Mouse (Mus musculus): Measurements from ENCODE around the gene Tmem253.

The Tmem253 gene

GRCm38 (mm10) chr14:52015445-52016100 lies at the start of gene Tmem253:
Gene Tmem253 (plus strand): TSS chr14:52015658.
- DNase-seq, result no peak

DNA sequence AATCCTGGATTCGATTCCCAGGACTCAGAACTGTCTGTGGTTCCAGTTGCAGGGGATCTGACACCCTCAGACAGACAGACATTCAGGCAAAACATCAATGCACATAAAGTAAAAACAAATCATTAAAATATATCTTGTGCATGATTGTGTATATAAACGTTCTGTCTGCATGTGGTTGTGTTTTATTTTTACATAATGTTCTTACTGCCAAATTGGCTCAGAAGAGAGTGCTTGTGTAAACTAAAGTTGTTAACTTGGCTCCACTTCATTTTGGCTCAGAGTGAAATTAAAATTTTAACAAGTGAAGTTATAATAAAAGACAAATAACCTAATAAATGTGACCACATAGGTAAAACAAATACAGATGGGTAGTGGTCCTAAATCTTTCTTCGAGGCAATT lies 48.1 kb upstream of the Tmem253 start:
- DNase-seq, result no peak

DNA sequence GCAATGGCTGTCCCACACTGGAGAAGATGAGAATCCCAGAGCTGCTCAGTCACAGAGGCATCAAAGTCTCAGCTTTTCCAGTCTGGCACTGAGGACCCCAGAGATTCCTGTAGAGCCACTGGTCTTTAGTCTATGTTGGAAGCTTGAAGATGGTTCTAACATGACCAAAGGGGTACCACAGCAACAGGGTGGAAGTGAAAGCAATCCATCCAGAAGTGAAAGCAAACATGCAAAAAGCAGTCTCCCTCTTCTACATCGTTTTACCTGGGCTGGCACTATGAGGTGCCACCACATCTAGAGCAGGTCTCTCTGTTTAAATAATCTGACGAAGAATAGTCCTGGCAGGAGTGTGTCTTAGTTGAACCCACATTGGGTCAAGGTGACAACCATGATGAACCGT lies 36.2 kb upstream of the Tmem253 start:
- DNase-seq, result no peak

GRCm38 (mm10) chr14:51983251-51983650 lies 32.2 kb upstream of the Tmem253 start:
- no peak for DNase-seq

DNA sequence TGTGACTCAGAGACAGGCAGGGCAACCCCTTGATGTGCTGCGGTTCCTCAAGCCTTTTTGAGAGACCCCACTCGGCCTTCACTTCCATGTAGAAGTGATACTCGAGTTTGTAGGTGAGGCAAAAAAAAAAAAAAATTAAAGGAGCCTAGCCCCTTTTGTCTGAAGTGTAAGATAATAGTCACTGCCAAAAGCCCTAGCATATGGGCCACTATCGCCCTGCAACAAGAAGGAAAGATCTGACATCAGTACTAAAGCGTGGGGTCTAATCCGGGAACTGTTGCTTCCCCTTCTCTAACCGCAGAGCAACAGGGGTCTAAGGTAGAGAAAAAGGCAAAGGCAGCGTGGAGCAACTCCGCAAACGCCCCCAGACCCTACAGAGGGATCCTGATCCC lies 31.6 kb upstream of the Tmem253 start:
- DNase-seq, result no peak

GRCm38 (mm10) chr14:51984247-51985231 lies 30.9 kb upstream of the Tmem253 start, which contains the start of gene Arhgef40:
Gene Arhgef40 (plus strand): TSS chr14:51984719.
- peak; percentile 56 to 71 for DNase-seq

- peak; percentile 54 to 60 for DNase-seq
Observed at GRCm38 (mm10) chr14:51985301-51986152, 29.9 kb upstream of the Tmem253 start.

DNA sequence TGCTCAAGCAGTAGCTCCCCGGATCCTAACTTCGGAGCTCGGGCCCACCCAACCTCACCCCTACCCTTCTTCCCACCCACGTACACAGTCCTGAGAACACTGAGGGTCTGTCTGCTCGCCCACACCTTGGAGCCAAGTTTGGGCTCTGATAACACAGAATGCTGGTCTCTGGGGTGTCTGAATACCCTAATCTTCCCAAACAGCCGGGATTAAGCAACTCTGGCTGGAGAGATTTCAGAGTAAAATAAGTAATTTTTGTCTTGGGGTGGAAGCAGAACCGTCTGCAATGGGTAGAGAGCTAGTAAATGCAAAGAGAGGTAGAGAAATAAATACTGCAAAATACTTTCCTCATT lies 29.3 kb upstream of the Tmem253 start:
- DNase-seq, result no peak

DNA sequence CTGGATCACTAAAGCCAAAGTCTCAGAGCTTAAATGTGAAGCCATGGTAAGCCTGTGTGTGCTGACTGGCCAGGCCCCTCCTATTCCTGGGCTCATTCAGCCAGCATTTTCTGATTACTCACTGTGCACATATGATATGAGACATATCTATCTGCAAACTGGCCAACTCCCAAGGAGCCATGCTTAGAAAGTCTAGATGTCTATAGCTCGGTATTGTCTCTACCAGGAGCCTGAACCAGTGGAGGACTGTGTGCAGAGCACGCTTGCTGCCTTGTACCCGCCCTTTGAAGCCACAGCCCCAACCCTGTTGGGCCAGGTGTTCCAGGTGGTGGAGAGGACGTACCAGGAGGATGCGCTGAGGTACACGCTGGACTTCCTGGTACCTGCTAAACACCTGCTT lies 28.3 kb upstream of the Tmem253 start:
- no peak for DNase-seq

- DNase-seq, result no peak
Observed at GRCm38 (mm10) chr14:51988731-51989130, 26.7 kb upstream of the Tmem253 start.

DNA sequence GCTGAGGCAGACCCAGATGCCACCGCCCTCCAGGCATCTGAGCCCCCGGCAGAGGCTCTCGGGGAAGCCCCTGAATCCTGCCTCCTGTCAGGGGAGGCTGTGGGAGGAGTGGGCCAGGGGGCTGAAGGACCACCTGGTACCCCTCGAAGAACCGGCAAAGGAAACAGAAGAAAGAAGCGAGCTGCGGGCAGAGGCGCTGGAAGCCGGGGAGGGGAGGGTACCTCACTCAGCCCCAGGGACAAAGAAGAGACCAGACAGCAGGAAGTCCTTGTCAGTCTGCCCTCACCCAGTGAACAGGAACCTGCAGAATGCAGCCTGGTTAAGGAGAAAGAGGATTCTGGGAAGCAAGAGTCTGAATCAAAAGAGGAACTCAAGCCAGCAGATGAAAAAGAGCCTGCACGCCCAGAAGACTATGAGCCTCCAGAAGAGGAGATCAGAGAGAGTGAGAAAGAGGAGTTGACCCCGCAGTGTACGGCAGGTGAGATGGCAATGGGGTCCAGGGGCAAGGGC lies 25.9 kb upstream of the Tmem253 start:
- no peak for DNase-seq

- no peak for DNase-seq
Observed at GRCm38 (mm10) chr14:51994453-51994852, 21.0 kb upstream of the Tmem253 start.

DNA sequence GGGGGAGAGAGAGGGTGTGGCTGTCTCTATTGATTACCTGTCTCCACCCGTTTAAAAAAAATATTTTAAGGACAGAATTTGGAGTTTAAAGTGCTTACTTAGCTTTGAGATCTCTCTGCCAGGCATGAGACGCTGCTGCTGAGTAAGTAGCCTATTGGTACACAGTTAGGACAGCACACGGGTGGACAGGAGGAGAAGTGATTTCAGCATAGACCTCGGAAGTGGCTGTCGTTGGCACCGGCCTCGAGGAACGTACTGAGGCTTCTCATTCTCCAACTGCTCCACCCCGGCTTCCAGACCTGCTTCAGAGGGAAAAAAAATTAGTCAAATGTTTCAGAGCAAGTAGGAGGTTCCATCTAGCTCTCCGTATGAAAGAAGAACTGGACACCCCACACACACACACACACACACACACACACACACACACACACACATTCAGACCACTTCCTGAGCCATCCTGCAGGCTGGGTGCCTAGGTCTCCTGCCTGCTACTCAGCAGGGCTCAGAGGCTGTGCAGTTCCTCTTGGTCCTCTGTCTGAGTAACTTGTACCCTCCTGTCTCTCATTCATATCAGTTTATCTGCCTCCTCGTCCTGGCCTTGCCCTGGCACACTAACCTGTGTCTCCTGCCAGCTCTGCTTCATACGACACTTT lies 20.1 kb upstream of the Tmem253 start:
- DNase-seq, result no peak

- no peak for DNase-seq
Observed at GRCm38 (mm10) chr14:51996231-51996841, 19.1 kb upstream of the Tmem253 start.

DNA sequence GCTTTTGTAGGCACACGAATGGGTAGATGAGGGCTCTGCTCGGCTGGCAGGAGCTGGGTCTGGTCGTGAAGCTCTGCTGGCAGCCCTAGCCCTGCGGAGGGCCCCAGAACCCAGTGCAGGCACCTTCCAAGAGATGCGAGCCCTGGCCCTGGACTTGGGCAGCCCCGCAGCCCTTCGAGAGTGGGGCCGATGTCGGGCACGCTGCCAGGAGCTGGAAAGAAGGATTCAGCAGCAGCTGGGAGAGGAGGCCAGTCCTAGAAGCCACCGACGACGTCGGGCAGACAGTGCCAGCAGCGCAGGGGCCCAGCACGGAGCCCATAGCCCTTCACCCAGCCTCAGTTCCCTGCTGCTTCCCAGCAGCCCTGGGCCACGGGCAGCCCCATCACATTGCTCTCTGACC lies 18.6 kb upstream of the Tmem253 start:
- no peak for DNase-seq

GRCm38 (mm10) chr14:51997483-51997882 lies 18.0 kb upstream of the Tmem253 start:
- DNase-seq, result no peak

DNA sequence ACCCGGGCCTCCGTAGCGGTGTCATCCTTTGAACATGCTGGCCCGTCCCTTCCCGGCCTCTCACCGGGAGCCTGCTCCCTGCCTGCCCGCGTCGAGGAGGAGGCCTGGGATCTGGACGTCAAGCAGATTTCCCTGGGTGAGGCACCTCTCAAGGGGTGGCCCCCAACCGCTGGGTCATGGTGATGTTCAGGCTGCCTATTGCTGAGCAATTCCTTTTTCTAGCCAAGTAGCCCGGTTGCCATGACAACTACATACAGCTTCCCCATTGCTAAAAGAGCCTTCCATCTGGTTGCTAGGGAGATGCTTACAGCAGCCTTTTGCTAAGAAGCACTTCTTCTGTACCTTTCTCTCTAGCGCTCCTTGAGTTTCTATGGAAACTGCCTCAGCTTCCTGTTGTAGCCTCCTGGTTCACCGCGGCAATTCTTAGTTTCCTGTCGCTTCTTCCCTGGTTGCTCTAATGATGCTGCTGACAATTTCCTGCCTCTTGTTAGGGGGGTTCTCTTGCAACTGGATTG lies 11.4 kb upstream of the Tmem253 start:
- DNase-seq, result peak; percentile 59 to 67

GRCm38 (mm10) chr14:52005141-52005540 lies 10.3 kb upstream of the Tmem253 start:
- no peak for DNase-seq

GRCm38 (mm10) chr14:52005616-52006015 lies 9.8 kb upstream of the Tmem253 start:
- no peak for DNase-seq

- no peak for DNase-seq
Observed at GRCm38 (mm10) chr14:52006241-52006640, 9.2 kb upstream of the Tmem253 start.

- DNase-seq, result no peak
Observed at GRCm38 (mm10) chr14:52006771-52007170, 8.7 kb upstream of the Tmem253 start.

Data from cerebellum, adult 18-20 months (tissue).